Mouse (Mus musculus) ES-E14 (cell line): Measurements from ENCODE around the gene Slc3a1.

Experiments
- CHD2 ChIP-seq: IDR thresholded peaks from 2 replicates; pipeline ENCODE4 v1.6.1; 2014; ENCODE audit warnings: mild to moderate bottlenecking, low read depth, low read length, inconsistent platforms
- HCFC1 ChIP-seq: IDR thresholded peaks from 2 replicates; pipeline ENCODE4 v1.6.1; 2012; ENCODE audit warnings: low read length, inconsistent platforms, borderline replicate concordance; ENCODE audit not compliant: insufficient read depth
- MAFK ChIP-seq: IDR thresholded peaks from 2 replicates; pipeline ENCODE4 v1.6.1; 2014; ENCODE audit warnings: mild to moderate bottlenecking, low read depth, low read length, inconsistent platforms; ENCODE audit not compliant: insufficient read depth
- ZC3H11A ChIP-seq: IDR thresholded peaks from 2 replicates; pipeline ENCODE4 v1.6.1; 2012; ENCODE audit warnings: low read depth, mild to moderate bottlenecking, inconsistent platforms, low read length, borderline replicate concordance
- ZNF384 ChIP-seq: IDR thresholded peaks from 2 replicates; pipeline ENCODE4 v1.6.1; 2012; ENCODE audit warnings: low read depth, low read length, inconsistent platforms

DNA sequence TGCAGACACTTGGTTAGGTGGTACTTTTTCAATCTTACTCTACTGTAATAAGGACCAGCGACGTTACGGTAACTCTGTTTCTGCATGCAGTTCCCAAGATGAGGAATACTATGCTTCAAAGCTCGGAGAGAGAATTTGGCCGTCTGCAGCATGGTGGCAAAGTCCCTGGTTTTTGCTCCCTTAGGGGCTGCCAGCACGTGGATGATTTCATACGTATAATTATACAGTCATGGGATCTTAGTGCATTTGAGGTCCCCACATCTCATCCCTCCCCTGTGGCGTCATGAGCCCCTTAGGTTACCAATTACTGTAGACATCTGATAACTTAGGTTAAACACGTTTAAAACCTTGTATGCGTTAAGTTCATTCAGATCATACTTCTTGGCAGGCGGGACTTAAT is 60.2 kb downstream of the Slc3a1 start:
- no peak for TF ChIP-seq HCFC1
- no peak for TF ChIP-seq CHD2
- no peak for TF ChIP-seq ZC3H11A
- TF ChIP-seq ZNF384: no peak
- no peak for TF ChIP-seq MAFK
